Mouse (Mus musculus) testis, adult 2 months (tissue): ENCODE measurements around the gene E2f4.

Experiments used
- CTCF ChIP-seq: fragments of 200-500 bp; IDR thresholded peaks from 2 replicates; pipeline ENCODE4 v1.5.1; 2012; ENCODE audit warnings: low read depth, mild to moderate bottlenecking, inconsistent platforms, low read length, moderate library complexity; ENCODE audit not compliant: control insufficient read depth, insufficient read depth, insufficient replicate concordance
- POLR2A ChIP-seq: fragments of 200-500 bp; IDR thresholded peaks from 2 replicates; pipeline ENCODE4 v1.6.1; 2012; ENCODE audit warnings: low read depth, mild to moderate bottlenecking, inconsistent platforms, low read length, moderate library complexity; ENCODE audit not compliant: control insufficient read depth

DNA sequence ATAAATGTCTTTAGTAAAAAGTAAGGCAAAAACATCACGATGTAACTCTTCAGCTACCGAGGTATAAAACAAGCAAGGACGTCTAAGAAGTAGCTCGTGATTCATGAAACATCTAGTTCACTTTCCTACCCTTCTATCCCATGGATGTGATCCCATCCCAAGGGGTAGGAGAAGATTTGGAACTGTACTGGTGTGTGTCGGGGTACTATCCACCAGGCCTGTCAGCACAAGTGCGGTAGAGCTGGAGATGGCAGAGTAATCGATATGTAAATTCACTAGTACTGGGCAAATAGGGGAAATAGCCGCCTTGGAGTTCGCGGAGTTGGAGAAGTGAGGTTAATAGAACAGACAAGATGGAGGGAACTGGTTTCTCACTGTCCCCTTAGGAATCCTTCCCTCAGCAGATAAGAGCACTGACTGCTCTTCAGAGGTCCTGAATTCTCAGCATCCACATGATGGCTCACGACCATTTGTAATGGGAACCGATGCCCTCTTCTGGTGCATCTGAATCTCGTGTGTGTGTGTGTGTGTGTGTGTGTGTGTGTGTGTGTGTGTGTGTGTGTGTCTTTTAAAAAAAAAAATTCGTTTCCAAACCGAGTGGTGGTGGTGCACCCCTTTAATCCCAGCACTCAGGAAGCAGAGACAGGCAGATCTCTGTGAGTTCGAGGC lies 34.1 kb upstream of the E2f4 start:
- TF ChIP-seq CTCF, result no peak
- no peak for TF ChIP-seq POLR2A
